Mouse (Mus musculus): ENCODE measurements around the gene Fdxr.

- TF ChIP-seq CTCF (IDR thresholded peaks at IDR 0.05; ENCODE audit: borderline replicate concordance, insufficient read depth, low read depth, low read length) (no peak), POLR2A (IDR thresholded peaks at IDR 0.05; ENCODE audit: borderline replicate concordance, insufficient read depth, low read length) (no peak)
Observed at GRCm38 (mm10) chr11:115273735-115274134, 3.1 kb downstream of the Fdxr start.
